Mouse (Mus musculus) left cerebral cortex, adult 2 months (tissue): ENCODE data around the gene Tmed8. TPM values are rescaled to one million over a fixed set of nuclear protein-coding genes. Genes with fewer than 3 reads are reported as not detected.
A peak's percentile ranks its signal among the peaks of the same experiment; 100 is the strongest.

Experiments
- DNase-seq, 2 experiments: peaks; one replicate each; pipeline ENCODE4 v3.0.0; 2021 to 2022; ENCODE audit warnings: low spot score in 2 of 2, mixed read lengths in 1 of 2; ENCODE audit errors: extremely low spot score in 1 of 2
- H3K27ac ChIP-seq: fragments of 200-600 bp; 2 replicates; pipeline ENCODE4 v1.8.1; 2022
- H3K4me3 ChIP-seq: fragments of 200-600 bp; 2 replicates; pipeline ENCODE4 v1.8.1; 2022
- CTCF ChIP-seq: fragments of 200-600 bp; IDR thresholded peaks from 2 replicates; pipeline ENCODE4 v1.8.1; 2022; ENCODE audit warnings: antibody characterized with exemption, mild to moderate bottlenecking, moderate library complexity
- intact Hi-C: fragments of 180-260 bp; cut with DNase I; formaldehyde crosslinking; loops from one replicate; pipeline ENCODE4 v1.15.1; 2025
- total RNA-seq, 2 experiments: library from RNA; stranded (reverse); gene quantifications; 2 replicates each; pipeline ENCODE4 v1.2.3; 2021

The Tmed8 gene
- total RNA-seq, 2 experiments from 2014 or later = 27.5 to 29.5 TPM

- intact Hi-C loops = loop anchor here (5.0 to 10.0 kb wide), 2 partner anchors 48 to 385 kb away; partner anchors contain the start of gene Samd15
- no peak for TF ChIP-seq CTCF
- H3K4me3 ChIP-seq = no peak overlapping the region
- H3K27ac ChIP-seq = no peak overlapping the region
- no peak for DNase-seq
Observed at GRCm38 (mm10) chr12:87149471-87149870, 50.8 kb downstream of the Tmed8 start.

- peak overlapping the region; percentile 96 for H3K27ac ChIP-seq
- no peak for TF ChIP-seq CTCF
- intact Hi-C loops = loop anchor here (5.0 to 10.0 kb wide), 2 partner anchors 49 to 383 kb away; partner anchors contain the start of gene Samd15
- DNase-seq = no peak
- H3K4me3 ChIP-seq = peak overlapping the region; percentile 92
Observed at GRCm38 (mm10) chr12:87148136-87148535, 52.1 kb downstream of the Tmed8 start.

- TF ChIP-seq CTCF = no peak; the same call in 1 of the 2 replicates
- peak; percentile 91 to 93 for DNase-seq
- intact Hi-C loops = loop anchor here (2.0 to 10.0 kb wide), 3 partner anchors 50 to 383 kb away; partner anchors contain the start of genes Ahsa1, Samd15 and Vipas39
- Histone ChIP-seq H3K27ac (peak within 1 kb of the TSS; percentile 96), H3K4me3 (peak within 1 kb of the TSS; percentile 92)
Observed at GRCm38 (mm10) chr12:87147395-87148089, 52.7 kb downstream of the Tmed8 start, which contains the start of gene Pomt2. Gene Pomt2, minus strand, starts transcription at chr12:87147968.

GRCm38 (mm10) chr12:87146966-87147365 is 53.3 kb downstream of the Tmed8 start, which contains the start of gene Gstz1:
Gene Gstz1, plus strand, starts transcription at chr12:87147165.
- DNase-seq = peak; percentile 86 to 88
- TF ChIP-seq CTCF = no peak

GRCm38 (mm10) chr12:87142156-87142555 is 58.1 kb downstream of the Tmed8 start:
- no peak overlapping the region for H3K4me3 ChIP-seq
- no peak for DNase-seq
- TF ChIP-seq CTCF = no peak
- intact Hi-C loops = loop anchor here (10.0 kb wide), 1 partner anchor 377 kb away; no protein-coding TSS in a partner anchor
- no peak overlapping the region for H3K27ac ChIP-seq

More at GRCm38 (mm10) chr12:87146966-87147365, 53.3 kb downstream of the Tmed8 start, which contains the start of gene Gstz1:
- intact Hi-C loops = loop anchor here (2.0 to 10.0 kb wide), 3 partner anchors 50 to 382 kb away; partner anchors contain the start of genes Ahsa1, Samd15 and Vipas39
- Histone ChIP-seq H3K27ac (peak within 1 kb of the TSS; percentile 96), H3K4me3 (peak within 1 kb of the TSS; percentile 92)

- no peak overlapping the region for H3K4me3 ChIP-seq
- no peak for DNase-seq
- intact Hi-C loops = no loop called here
- no peak overlapping the region for H3K27ac ChIP-seq
- no peak for TF ChIP-seq CTCF
Observed at GRCm38 (mm10) chr12:87138768-87139167, 61.5 kb downstream of the Tmed8 start.

- TF ChIP-seq CTCF = no peak
- intact Hi-C loops = no loop called here
- Histone ChIP-seq H3K4me3 (no peak overlapping the region), H3K27ac (no peak overlapping the region)
- DNase-seq = no peak
Observed at GRCm38 (mm10) chr12:87138342-87138701, 61.9 kb downstream of the Tmed8 start.

- no peak overlapping the region for H3K27ac ChIP-seq
- intact Hi-C loops = no loop called here
- H3K4me3 ChIP-seq = no peak overlapping the region
- TF ChIP-seq CTCF = no peak
- no peak for DNase-seq
Observed at GRCm38 (mm10) chr12:87137439-87138341, 62.6 kb downstream of the Tmed8 start.

- DNase-seq = no peak
- intact Hi-C loops = no loop called here
- H3K4me3 ChIP-seq = no peak overlapping the region
- TF ChIP-seq CTCF = no peak
- H3K27ac ChIP-seq = no peak overlapping the region
Observed at GRCm38 (mm10) chr12:87132784-87133183, 67.5 kb downstream of the Tmed8 start.

GRCm38 (mm10) chr12:87132210-87132609 is 68.0 kb downstream of the Tmed8 start:
- intact Hi-C loops = no loop called here
- Histone ChIP-seq H3K4me3 (no peak overlapping the region), H3K27ac (no peak overlapping the region)
- DNase-seq = no peak
- TF ChIP-seq CTCF = no peak

GRCm38 (mm10) chr12:87131619-87132018 is 68.6 kb downstream of the Tmed8 start:
- Histone ChIP-seq H3K27ac (no peak overlapping the region), H3K4me3 (no peak overlapping the region)
- intact Hi-C loops = no loop called here
- peak; percentile 48 for TF ChIP-seq CTCF
- DNase-seq = no peak

GRCm38 (mm10) chr12:87131181-87131580 is 69.1 kb downstream of the Tmed8 start:
- intact Hi-C loops = no loop called here
- no peak overlapping the region for H3K4me3 ChIP-seq
- no peak overlapping the region for H3K27ac ChIP-seq
- DNase-seq = no peak
- TF ChIP-seq CTCF = no peak
